Mouse (Mus musculus) neural tube, embryonic 14.5 days (tissue): Measurements from ENCODE around the gene Tmem178. TPM values are rescaled to one million over a fixed set of nuclear protein-coding genes. Genes with fewer than 3 reads are reported as not detected.

ENCODE experiments used
- ATAC-seq: fragments of 200-750 bp; cut with Nextera tagmentation; 2 replicates; pipeline ENCODE4 v1.8.0; 2017; ENCODE audit warnings: low read depth, mild to moderate bottlenecking, moderate TSS enrichment, moderate library complexity
- H3K27ac ChIP-seq: fragments of 300-500 bp; sonication (generic); 2 replicates; pipeline ENCODE4 v1.5.1; 2014; ENCODE audit warnings: low read depth, mild to moderate bottlenecking, control low read depth, low read length, moderate library complexity, mixed read lengths
- H3K27me3 ChIP-seq: fragments of 300-500 bp; sonication (generic); 2 replicates; pipeline ENCODE4 v1.6.1; 2014; ENCODE audit warnings: low read length; ENCODE audit not compliant: control insufficient read depth, insufficient read depth
- H3K36me3 ChIP-seq: fragments of 300-500 bp; sonication (generic); 2 replicates; pipeline ENCODE4 v1.6.1; 2014; ENCODE audit warnings: low read length, mixed read lengths; ENCODE audit not compliant: control insufficient read depth, insufficient read depth
- H3K4me1 ChIP-seq: fragments of 300-500 bp; sonication (generic); 2 replicates; pipeline ENCODE4 v1.6.1; 2014; ENCODE audit warnings: low read length; ENCODE audit not compliant: control insufficient read depth, insufficient read depth
- H3K4me2 ChIP-seq: fragments of 300-500 bp; sonication (generic); 2 replicates; pipeline ENCODE4 v1.6.1; 2014; ENCODE audit warnings: mild to moderate bottlenecking, low read depth, low read length, control low read depth
- H3K4me3 ChIP-seq: fragments of 300-500 bp; sonication (generic); 2 replicates; pipeline ENCODE4 v1.5.1; 2014; ENCODE audit warnings: low read depth, low read length, control low read depth, mixed read lengths
- H3K9ac ChIP-seq: fragments of 300-500 bp; sonication (generic); replicated peaks from 2 replicates; pipeline ENCODE4 v1.6.1; 2014; ENCODE audit warnings: low read depth, mild to moderate bottlenecking, control low read depth, low read length, mixed read lengths
- H3K9me3 ChIP-seq: fragments of 300-500 bp; sonication (generic); 2 replicates; pipeline ENCODE4 v1.6.1; 2016; ENCODE audit warnings: low read length; ENCODE audit not compliant: control insufficient read depth
- WGBS: fragments of 180-500 bp; shearing (Covaris S2); extraction: QIAGEN DNeasy Blood & Tissue Kit; methylation state at CpG from one replicate; pipeline ENCODE4 v1.1.7; 2014; 5-methylcytosine and 5-hydroxymethylcytosine counted together
- polyA plus RNA-seq: library from polyadenylated mRNA; unstranded; fragments of >200 nt; fragmentation: Nextera tagmentation; extraction: Ambion mirVana; gene quantifications from 2 replicates; pipeline ENCODE4 v1.2.1, GENCODE M21; 2014

Gene Tmem178
- polyA plus RNA-seq, 1 experiment from 2014 or later = 37.3 TPM

DNA sequence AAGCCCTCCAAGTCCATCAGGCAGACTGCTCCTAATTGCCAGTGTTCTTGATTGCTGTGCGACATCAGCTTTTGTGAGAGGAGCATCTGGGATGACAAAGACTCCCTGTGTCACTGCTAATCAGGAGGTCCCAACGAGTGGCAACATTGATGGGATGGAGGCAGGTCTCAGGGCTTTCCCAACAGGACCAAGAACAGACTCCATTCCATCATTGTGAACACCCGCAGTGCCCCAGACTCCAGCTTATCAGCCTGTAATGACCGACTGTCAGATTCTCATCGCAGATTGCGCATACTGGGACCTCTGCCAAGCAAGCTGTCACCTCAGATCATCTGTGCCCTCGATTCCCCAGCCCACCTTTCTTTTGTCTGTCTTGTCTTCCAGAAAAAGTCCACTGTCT, 7.9 kb downstream of the Tmem178 start:
- H3K36me3 ChIP-seq = no peaks in the 10 kb centered on the region
- peaks cover 12% of the 10 kb centered on the region; the same call in 1 of the 2 replicates for H3K4me1 ChIP-seq
- H3K4me2 ChIP-seq = no peak overlapping the region
- no peaks in the 10 kb centered on the region for H3K27me3 ChIP-seq
- H3K9ac ChIP-seq = no peak overlapping the region
- ATAC-seq = no peak
- H3K4me3 ChIP-seq = no peak overlapping the region
- WGBS = 47% methylated on average over 7 of the region's 7 CpGs
- H3K9me3 ChIP-seq = no peaks in the 10 kb centered on the region
- H3K27ac ChIP-seq = no peak overlapping the region

DNA sequence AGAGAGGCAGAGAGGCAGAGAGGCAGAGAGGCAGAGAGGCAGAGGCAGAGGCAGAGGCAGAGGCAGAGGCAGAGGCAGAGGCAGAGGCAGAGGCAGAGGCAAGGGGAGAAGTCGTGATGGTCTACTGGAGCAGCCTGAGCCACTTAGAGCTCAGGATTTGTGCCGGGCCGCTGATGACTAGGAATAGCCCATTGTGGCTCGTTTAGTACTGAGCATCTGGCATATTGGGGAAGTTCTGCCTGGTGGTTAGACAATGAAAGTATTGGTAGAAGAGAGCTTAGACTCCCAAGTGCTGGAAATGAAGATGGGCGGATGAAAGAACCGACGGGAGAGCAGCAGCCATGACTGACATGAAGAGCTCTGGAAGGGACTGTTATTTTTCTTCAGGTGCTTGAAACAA, 11.0 kb downstream of the Tmem178 start:
- no peak overlapping the region for H3K4me3 ChIP-seq
- H3K27ac ChIP-seq = no peak overlapping the region
- WGBS = 63% methylated on average over 7 of the region's 7 CpGs
- peaks cover 9% of the 10 kb centered on the region; the same call in 1 of the 2 replicates for H3K4me1 ChIP-seq
- no peak overlapping the region for H3K9ac ChIP-seq
- no peaks in the 10 kb centered on the region for H3K36me3 ChIP-seq
- no peaks in the 10 kb centered on the region for H3K9me3 ChIP-seq
- H3K4me2 ChIP-seq = no peak overlapping the region
- ATAC-seq = no peak
- H3K27me3 ChIP-seq = no peaks in the 10 kb centered on the region

DNA sequence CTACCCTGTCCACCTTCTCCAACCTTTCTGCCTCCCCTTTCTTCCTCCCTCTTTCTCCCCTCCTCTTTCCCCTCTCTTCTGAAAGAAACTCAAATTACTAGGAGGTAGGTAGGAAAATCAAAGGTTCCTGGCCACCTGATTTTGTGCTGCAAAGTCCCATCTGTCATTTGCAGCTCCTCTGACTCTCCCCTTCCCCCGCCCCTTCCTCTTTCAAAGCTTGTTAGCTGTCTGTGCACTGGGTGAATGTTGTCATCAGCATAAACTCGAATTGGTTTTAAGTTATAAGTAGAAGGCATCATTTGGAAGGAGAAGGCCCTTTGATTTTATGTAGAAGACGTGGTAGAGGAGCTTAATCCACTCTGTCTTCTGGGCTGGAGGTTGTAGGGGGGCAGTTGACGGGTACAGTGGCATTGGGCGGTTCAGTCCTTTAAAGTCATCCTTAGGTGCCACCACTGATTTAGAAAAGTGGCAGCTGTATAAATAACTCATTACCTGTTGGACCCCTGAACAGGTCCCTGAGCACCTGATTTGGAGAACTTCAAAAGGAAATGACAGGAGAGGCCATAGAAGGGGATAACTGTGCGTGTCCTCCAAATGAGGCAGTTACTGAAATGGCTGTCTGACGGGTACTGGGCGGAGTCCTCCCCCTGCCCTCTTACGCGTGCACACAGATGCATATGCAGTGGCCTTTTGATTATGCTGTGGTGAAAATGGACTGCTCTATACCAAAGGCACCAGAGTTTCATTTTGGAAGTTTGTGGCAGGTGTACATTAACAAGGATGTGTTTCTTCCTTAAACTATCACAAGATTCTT, 11.8 kb downstream of the Tmem178 start:
- 81% methylated on average over 10 of the region's 10 CpGs for WGBS
- Histone ChIP-seq H3K4me3 (no peak overlapping the region), H3K4me2 (no peak overlapping the region), H3K9ac (no peak overlapping the region), H3K4me1 (peaks cover 9% of the 10 kb centered on the region; the same call in 1 of the 2 replicates), H3K9me3 (no peaks in the 10 kb centered on the region), H3K27me3 (no peaks in the 10 kb centered on the region), H3K36me3 (no peaks in the 10 kb centered on the region), H3K27ac (no peak overlapping the region)
- no peak for ATAC-seq

DNA sequence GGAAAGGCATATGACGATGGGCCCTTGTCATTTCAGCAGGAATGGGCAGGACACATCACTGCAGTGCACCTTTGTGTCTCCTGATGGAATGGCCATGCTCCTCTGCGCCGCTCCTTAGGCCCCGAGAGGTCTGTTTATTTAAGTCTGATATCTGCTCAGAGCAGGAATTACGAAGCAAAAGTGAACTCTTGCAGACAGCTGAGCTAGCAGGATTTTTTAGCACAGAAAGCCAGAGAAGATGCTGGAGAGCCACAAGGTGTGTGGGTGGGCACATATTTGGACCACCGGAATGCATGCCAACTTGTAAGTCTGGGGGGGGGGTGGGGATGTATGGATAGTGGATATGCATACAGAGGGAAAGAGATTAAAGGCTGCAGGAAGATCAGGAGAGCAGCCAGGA, 13.9 kb downstream of the Tmem178 start:
- H3K27ac ChIP-seq = no peak overlapping the region
- H3K36me3 ChIP-seq = no peaks in the 10 kb centered on the region
- peaks cover 1% of the 10 kb centered on the region; the same call in 1 of the 2 replicates for H3K4me1 ChIP-seq
- no peak overlapping the region for H3K4me2 ChIP-seq
- ATAC-seq = no peak
- H3K4me3 ChIP-seq = no peak overlapping the region
- H3K9me3 ChIP-seq = no peaks in the 10 kb centered on the region
- no peak overlapping the region for H3K9ac ChIP-seq
- whole genome bisulfite sequencing = 82% methylated on average over 6 of the region's 6 CpGs
- no peaks in the 10 kb centered on the region for H3K27me3 ChIP-seq

DNA sequence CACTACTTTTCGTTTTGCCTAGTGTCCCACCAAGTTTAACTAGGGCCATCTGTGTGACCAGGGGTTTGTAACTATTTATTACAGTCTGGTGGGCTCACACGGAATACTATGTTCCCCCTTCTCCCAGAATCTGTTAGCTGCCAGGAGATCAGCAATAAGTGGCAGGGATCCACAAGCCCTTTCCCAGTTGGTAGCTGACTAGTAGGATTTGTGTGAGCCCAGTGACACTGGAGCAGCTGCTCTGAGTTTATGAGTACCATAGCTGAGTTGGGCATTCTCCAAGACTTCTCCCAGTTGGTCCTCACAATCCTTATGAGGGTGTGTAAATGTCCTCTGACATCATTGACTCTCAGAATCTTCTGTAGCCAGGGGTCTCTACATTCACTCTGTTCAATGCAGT, 15.4 kb downstream of the Tmem178 start:
- WGBS = 74% methylated on average over 2 of the region's 2 CpGs
- ATAC-seq = no peak

DNA sequence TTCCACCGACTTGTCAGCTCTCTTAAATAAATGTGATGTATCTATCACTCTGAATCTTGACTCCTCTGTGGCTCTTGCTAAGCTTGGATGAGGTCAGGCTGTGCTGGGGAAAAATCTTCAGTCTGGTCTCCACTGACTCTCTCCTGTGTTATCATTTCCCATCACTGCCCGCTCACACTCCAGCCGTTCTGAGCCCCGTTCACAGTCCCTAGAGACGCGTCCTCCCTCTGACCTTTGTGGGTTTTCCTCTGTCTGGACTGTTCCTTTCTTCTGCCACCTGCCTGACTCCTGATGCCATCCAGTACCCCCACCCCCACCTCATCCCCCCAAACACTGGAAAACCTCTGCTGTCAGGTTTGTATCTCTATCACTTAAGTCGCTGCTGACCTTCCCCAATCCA, 23.0 kb downstream of the Tmem178 start:
- 42% methylated on average over 7 of the region's 7 CpGs for WGBS
- no peak overlapping the region for H3K27ac ChIP-seq

More for the DNA sequence above, 15.4 kb downstream of the Tmem178 start:
- H3K4me1 ChIP-seq = no peaks in the 10 kb centered on the region
- H3K4me3 ChIP-seq = no peak overlapping the region
- no peak overlapping the region for H3K27ac ChIP-seq
- no peaks in the 10 kb centered on the region for H3K27me3 ChIP-seq
- no peaks in the 10 kb centered on the region for H3K36me3 ChIP-seq
- no peak overlapping the region for H3K4me2 ChIP-seq
- no peaks in the 10 kb centered on the region for H3K9me3 ChIP-seq
- H3K9ac ChIP-seq = no peak overlapping the region

DNA sequence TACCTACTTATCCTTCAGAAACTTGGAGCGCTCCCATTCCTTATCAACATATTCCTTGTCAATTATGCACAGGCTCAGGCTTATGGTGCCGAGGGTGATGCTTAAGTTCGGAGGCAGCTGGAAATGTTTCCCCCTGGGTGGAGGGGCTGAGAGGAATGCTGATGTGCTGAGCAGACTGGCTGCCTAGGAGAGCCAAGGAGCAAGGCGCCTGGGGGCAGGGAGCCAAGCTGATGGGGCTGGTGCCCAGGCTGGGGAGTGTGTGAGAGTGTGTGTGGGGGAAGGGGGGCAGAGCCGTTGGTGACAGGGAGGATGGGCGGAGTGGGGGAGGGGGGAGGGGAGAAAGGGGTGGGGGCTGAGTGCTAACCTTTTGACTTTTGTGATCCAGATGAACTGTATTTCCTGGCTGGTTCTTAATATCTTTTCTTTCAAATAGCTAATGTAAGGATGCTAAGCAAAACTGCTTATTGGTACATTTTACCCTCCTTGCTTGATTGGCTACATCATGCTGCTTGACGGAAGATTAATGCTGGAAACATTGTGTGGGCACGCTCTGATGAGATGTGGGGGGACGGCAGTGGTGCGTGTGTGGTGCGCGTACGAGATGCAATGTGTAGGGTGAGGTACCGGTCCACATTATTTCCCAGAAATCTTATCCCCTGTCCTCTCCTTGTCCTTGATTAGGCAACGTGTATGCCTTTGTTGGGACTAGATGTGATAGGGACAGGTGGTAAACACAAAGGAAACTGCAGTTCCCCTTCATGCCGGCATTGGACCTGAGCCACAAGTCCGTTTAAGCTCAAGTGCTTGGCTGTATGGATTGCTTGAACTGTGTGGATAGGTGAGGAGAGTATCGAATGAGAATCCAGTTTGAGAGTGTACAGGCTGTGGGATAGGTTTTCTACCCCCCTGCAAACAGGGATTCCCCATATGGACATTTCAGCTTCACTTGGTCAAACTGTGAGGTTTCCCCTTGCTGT, 25.5 kb downstream of the Tmem178 start:
- Histone ChIP-seq H3K27me3 (no peaks in the 10 kb centered on the region), H3K9ac (no peak overlapping the region), H3K4me3 (no peak overlapping the region), H3K36me3 (no peaks in the 10 kb centered on the region), H3K9me3 (no peaks in the 10 kb centered on the region), H3K27ac (peak overlapping the region; percentile 35), H3K4me1 (peaks cover 26% of the 10 kb centered on the region), H3K4me2 (no peak overlapping the region; the same call in 1 of the 2 replicates)
- WGBS = 35% methylated on average over 18 of the region's 18 CpGs
- peak; percentile 88 for ATAC-seq

More for the DNA sequence above, 23.0 kb downstream of the Tmem178 start:
- Histone ChIP-seq H3K9ac (no peak overlapping the region), H3K36me3 (no peaks in the 10 kb centered on the region), H3K4me2 (no peak overlapping the region), H3K9me3 (no peaks in the 10 kb centered on the region), H3K4me1 (peaks cover 26% of the 10 kb centered on the region), H3K27me3 (no peaks in the 10 kb centered on the region), H3K4me3 (no peak overlapping the region)
- ATAC-seq = no peak

DNA sequence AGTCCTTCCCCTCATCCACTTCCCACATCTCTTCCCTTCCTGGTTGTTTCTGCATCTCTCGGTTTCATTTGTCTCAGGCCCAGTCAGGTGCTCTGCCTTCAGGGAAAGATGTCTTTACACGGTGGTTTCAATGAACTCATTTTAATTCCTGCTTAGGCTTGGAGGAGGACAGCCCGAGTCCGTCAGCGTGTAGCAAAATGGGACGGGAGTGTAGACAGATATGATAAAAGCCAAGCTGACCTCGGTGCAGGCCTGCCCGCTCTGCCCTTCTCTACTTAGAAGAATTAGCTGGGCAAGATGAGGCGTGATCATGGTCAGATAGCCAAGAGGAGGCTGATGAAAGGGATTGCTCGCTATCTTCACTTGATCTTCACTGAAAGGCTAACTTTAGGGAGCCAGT, 26.3 kb downstream of the Tmem178 start:
- H3K27ac ChIP-seq = no peak overlapping the region; the same call in 1 of the 2 replicates
- H3K4me1 ChIP-seq = peaks cover 26% of the 10 kb centered on the region
- no peak overlapping the region for H3K4me3 ChIP-seq
- no peak for ATAC-seq
- WGBS = 65% methylated on average over 10 of the region's 10 CpGs
- H3K4me2 ChIP-seq = no peak overlapping the region
- no peaks in the 10 kb centered on the region for H3K9me3 ChIP-seq
- H3K36me3 ChIP-seq = no peaks in the 10 kb centered on the region
- no peak overlapping the region for H3K9ac ChIP-seq
- H3K27me3 ChIP-seq = no peaks in the 10 kb centered on the region

DNA sequence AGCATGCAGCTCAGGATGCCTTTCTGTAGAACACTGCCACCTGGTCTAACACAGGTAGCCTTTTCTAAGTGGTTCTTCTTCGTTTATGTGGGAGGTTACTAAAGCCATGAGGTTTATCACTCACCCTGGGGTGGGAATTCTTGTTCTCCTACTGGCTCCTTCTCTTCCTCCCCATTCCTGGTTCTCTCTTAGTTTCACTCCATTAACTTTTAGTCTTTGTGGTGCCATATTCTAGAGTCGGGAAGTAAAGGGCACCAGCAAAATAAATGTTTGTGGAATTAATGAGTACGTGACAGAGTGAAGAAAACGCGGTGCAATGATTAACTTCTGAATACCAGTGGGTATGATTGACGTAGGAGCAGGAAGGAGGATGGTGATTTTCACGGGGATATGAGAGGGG, 28.5 kb downstream of the Tmem178 start:
- WGBS = 68% methylated on average over 7 of the region's 7 CpGs
- Histone ChIP-seq H3K4me3 (no peak overlapping the region), H3K4me1 (peaks cover 26% of the 10 kb centered on the region), H3K27me3 (no peaks in the 10 kb centered on the region), H3K27ac (no peak overlapping the region), H3K9ac (no peak overlapping the region), H3K4me2 (no peak overlapping the region), H3K9me3 (no peaks in the 10 kb centered on the region), H3K36me3 (no peaks in the 10 kb centered on the region)
- no peak for ATAC-seq
